Mouse (Mus musculus) MEL (cell line): Measurements from ENCODE around the gene Hba-a2.

Source experiments
- BHLHE40 ChIP-seq: IDR thresholded peaks from 2 replicates; pipeline ENCODE4 v1.6.1; 2012; ENCODE audit warnings: low read depth, mild to moderate bottlenecking, inconsistent platforms, low read length, improper control_type of control experiment, borderline replicate concordance
- CTCF ChIP-seq, 3 experiments: IDR thresholded peaks in 2 of 3; conservative IDR thresholded peaks in 1 of 3; 2 replicates each; pipeline ENCODE4 v1.5.1; 2011 to 2012; ENCODE audit warnings: low read length in 3 of 3, low read depth in 2 of 3, mild to moderate bottlenecking in 2 of 3, improper control_type of control experiment in 1 of 3, inconsistent platforms in 1 of 3, mixed read lengths in 1 of 3, moderate library complexity in 1 of 3; ENCODE audit not compliant: control insufficient read depth in 1 of 3, insufficient read depth in 1 of 3, poor library complexity in 1 of 3, severe bottlenecking in 1 of 3
- MAZ ChIP-seq: IDR thresholded peaks from 2 replicates; pipeline ENCODE4 v1.6.1; 2012; ENCODE audit warnings: low read depth, mild to moderate bottlenecking, inconsistent platforms, low read length, improper control_type of control experiment
- POLR2A ChIP-seq, 2 experiments: IDR thresholded peaks; 2 replicates each; pipeline ENCODE4 v1.6.1; 2011 to 2012; ENCODE audit warnings: low read length in 2 of 2, mild to moderate bottlenecking in 2 of 2, control low read depth in 1 of 2, improper control_type of control experiment in 1 of 2, low read depth in 1 of 2, moderate library complexity in 1 of 2; ENCODE audit not compliant: control insufficient read depth in 1 of 2, insufficient read depth in 1 of 2, poor library complexity in 1 of 2
- POLR2AphosphoS2 ChIP-seq: IDR thresholded peaks from 2 replicates; pipeline ENCODE4 v1.6.1; 2011; ENCODE audit warnings: low read length, improper control_type of control experiment
- USF2 ChIP-seq, 2 experiments: IDR thresholded peaks; 2 replicates each; pipeline ENCODE4 v1.6.1; 2011 to 2012; ENCODE audit warnings: improper control_type of control experiment in 2 of 2, low read length in 2 of 2, borderline replicate concordance in 1 of 2, inconsistent platforms in 1 of 2, low read depth in 1 of 2, mild to moderate bottlenecking in 1 of 2; ENCODE audit not compliant: insufficient read depth in 1 of 2

DNA sequence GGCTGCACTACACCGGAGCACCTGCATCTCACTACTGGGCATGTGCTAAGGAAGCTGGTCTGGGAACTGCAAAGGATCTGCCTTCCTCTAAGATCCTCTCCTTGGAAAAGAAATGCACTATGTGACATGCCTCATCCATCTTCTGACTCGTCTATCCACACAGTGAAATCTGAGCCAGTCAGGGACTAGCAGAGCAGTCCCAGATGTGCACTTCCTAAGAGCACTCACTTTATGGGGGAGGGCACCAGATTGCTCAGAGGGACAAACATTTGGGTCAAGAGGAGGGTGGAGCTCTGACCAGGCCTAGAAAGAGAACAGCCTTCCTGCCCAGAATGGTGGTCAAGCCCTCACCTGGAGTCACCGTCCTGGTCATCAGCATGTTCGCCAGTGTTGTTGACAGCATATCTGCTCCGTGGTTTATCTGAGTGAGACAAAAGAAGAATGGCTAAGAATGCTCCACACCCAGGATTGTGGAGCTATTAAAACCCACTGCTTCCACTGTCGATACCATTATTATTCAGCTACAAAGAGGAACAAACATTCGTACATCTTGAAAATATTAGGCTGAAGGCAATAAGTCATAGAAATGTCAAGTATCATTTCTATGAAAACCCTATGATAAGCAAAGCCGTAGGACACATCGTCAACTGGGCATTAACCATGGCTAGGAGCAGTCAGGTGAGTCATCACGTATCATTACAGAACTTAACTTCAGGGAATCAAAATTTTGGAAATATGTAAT lies 33.4 kb upstream of the Hba-a2 start:
- TF ChIP-seq CTCF (IDR thresholded peaks at IDR 0.05 in 2 of 3, conservative IDR thresholded peaks at IDR 0.05 in 1 of 3; ENCODE audit: control insufficient read depth in 1 of 3, insufficient read depth in 1 of 3, low read depth in 2 of 3, low read length in 3 of 3, poor library complexity in 1 of 3, severe bottlenecking in 1 of 3) (no peak), POLR2A (IDR thresholded peaks at IDR 0.05; ENCODE audit: control insufficient read depth in 1 of 2, insufficient read depth in 1 of 2, low read depth in 1 of 2, low read length in 2 of 2, poor library complexity in 1 of 2) (no peak), USF2 (IDR thresholded peaks at IDR 0.05; ENCODE audit: borderline replicate concordance in 1 of 2, insufficient read depth in 1 of 2, low read depth in 1 of 2, low read length in 2 of 2) (no peak), POLR2AphosphoS2 (no peak), MAZ (no peak), BHLHE40 (no peak)
